Mouse (Mus musculus) myocyte (in vitro differentiated cells): ENCODE data around the gene Ovca2.

Experiments
- POLR2A ChIP-seq: IDR thresholded peaks from one replicate; pipeline ENCODE4 v1.6.1; 2011; ENCODE audit warnings: low read depth, mild to moderate bottlenecking, control low read depth, moderate library complexity; ENCODE audit not compliant: insufficient read length
- POLR2AphosphoS2 ChIP-seq: IDR thresholded peaks from one replicate; pipeline ENCODE4 v1.6.1; 2011; ENCODE audit warnings: low read depth, control low read depth; ENCODE audit not compliant: insufficient read length

DNA sequence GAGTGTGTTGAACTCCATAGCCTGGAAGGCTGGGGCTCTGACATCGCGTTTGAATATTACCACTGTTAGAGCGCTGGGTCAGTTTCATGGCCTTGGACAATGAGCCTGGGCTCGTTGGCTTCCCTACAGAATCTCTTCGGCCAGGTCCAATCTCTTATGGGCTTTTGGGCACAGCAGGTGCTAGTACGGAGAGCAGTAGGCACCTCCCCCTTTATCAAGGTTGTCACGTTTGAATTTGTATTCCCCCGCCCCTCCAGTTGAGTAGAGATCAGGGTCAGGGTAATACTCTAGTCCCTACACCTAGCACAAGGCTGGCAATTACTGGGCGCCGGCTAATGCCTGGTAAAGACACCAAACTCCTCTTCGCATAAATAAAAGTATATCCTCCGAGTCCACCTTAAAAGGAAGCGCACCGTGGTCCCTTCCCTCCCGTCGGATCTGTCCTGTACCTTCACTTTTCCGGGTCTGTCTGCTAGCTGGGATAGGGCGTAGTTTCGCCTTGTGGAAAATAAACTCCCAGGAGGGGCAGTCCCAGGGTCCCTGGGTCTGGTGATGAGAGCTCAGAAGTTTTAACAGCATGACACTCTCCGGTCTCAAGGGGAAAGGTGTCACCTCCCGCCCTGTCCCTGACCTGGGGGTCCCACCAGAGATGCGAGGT lies 11.2 kb upstream of the Ovca2 start:
- TF ChIP-seq POLR2AphosphoS2 (no peak), POLR2A (no peak)
